Mouse (Mus musculus): ENCODE results near the gene Vmn1r25. TPM values are rescaled to one million over a fixed set of nuclear protein-coding genes. Genes with fewer than 3 reads are reported as not detected.
"Not testable (repeated sequence)": the region's sequence is repeated elsewhere in the genome, so short reads cannot be mapped to it uniquely, and the experiment has no call there.

Gene Vmn1r25
- polyA plus RNA-seq (2012; ENCODE audit: insufficient read depth, insufficient read length, low replicate concordance, missing spikeins), result not detected in 2 replicates

DNA sequence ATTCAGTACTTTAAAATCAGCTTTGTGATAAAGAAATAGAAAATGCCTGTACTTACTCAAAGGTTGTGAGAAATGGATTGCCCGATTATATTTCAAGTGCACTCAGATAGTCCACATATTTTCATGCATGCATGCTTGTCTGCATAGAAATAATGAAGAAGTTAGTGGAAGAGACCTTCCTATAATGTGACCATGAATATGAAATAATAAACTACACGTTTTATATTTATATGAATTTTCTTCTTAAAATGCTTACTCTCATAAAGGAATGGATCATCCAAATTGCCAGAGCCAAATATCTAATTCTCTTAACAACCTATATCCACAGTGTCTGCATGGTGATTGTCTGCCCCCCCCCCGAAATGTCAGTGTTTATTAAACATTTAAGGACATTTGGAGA lies at the start of gene Vmn1r25:
TSS of gene Vmn1r25 (minus strand) at position 101 of the 400 bp plus-strand sequence.
- H3K27ac ChIP-seq (ENCODE audit: insufficient read depth, low read depth, low read length), result no peak within 1 kb of the TSS
- 65% methylated on average over 3 of the region's 3 CpGs for WGBS
- H3K4me3 ChIP-seq (ENCODE audit: insufficient read depth, low read depth, low read length), result no peak within 1 kb of the TSS
- TF ChIP-seq POLR2A (IDR thresholded peaks at IDR 0.05; ENCODE audit: insufficient read depth, low read depth, low read length) (no peak), CTCF (IDR thresholded peaks at IDR 0.05; ENCODE audit: insufficient read depth, low read depth, low read length) (no peak)
- no peaks in the 10 kb centered on the region for H3K4me1 ChIP-seq (ENCODE audit: control insufficient read depth, insufficient read depth, low read length)

DNA sequence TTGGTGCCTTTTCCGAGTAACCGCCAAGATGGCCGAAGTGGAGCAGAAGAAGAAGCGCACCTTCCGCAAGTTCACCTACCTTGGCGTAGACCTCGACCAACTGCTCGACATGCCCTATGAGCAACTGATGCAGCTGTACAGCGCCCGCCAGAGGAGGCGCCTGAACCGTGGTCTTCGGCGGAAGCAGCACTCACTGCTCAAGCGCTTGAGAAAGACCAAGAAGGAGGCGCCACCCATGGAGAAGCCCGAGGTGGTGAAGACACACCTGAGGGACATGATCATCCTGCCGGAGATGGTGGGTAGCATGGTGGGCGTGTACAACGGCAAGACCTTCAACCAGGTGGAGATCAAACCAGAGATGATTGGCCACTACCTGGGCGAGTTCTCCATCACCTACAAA lies 36.9 kb upstream of the Vmn1r25 start:
- 94% methylated on average over 21 of the region's 21 CpGs for WGBS
- H3K27ac ChIP-seq (ENCODE audit: insufficient read depth, low read depth, low read length); H3K4me3 ChIP-seq (ENCODE audit: insufficient read depth, low read depth, low read length); H3K4me1 ChIP-seq (ENCODE audit: control insufficient read depth, insufficient read depth, low read length): not testable (repeated sequence)

DNA sequence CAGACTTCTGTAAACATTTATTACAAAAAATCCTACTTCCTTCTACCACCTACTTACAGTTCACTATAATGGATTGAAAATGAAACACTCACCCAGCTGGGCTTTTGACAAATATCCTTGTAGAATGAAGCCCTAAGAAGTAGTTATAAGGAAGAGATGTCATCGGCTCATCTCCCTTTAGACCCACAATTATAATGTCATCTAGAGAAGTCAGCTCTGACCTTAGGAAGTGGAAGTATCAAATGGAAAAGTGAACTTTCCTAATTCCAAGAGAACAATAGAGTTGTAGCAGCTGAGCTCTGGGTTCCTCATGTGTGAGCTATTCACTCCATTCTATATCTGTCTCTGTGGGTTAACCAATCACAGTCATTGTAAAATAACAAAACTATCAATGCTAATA lies 34.4 kb upstream of the Vmn1r25 start, which contains the start of gene Vmn1r26:
TSS of gene Vmn1r26 (minus strand) at position 101 of the 400 bp plus-strand sequence.
- TF ChIP-seq POLR2A (IDR thresholded peaks at IDR 0.05; ENCODE audit: insufficient read depth, low read depth, low read length) (no peak), CTCF (IDR thresholded peaks at IDR 0.05; ENCODE audit: insufficient read depth, low read depth, low read length) (no peak)
- 93% methylated on average over 1 of the region's 1 CpGs for WGBS
- Histone ChIP-seq H3K27ac (ENCODE audit: insufficient read depth, low read depth, low read length) (no peak within 1 kb of the TSS), H3K4me1 (ENCODE audit: control insufficient read depth, insufficient read depth, low read length) (no peaks in the 10 kb centered on the region), H3K4me3 (ENCODE audit: insufficient read depth, low read depth, low read length) (no peak within 1 kb of the TSS)

DNA sequence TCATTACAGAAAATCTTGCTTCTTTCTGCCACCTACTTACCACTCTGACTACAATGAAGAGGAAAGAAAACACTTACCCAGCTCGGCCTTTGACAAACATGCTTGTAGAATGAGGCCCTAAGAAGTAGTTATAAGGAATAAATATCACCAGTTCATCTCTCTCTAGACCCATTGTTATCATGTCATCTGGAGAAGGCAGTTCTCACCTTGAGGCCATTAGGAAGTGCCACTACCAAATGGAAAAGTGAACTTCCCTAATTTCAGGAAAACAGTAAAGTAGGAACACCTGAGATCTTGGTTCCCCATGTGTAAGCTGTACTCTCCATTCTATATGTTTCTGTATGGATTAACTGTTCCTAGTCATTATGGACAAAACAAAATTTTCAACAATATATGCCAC lies 19.2 kb downstream of the Vmn1r25 start, which contains the start of gene Vmn1r24:
TSS of gene Vmn1r24 (minus strand) at position 101 of the 400 bp plus-strand sequence.
- WGBS, result 74% methylated on average over 1 of the region's 1 CpGs
- not testable (repeated sequence) for H3K4me3 ChIP-seq (ENCODE audit: insufficient read depth, low read depth, low read length); H3K27ac ChIP-seq (ENCODE audit: insufficient read depth, low read depth, low read length); H3K4me1 ChIP-seq (ENCODE audit: control insufficient read depth, insufficient read depth, low read length)

Other genes starting within 250 kb of the Vmn1r25 start
- not detected in 2 replicates for gene Vopp1, start 155.7 kb downstream of the Vmn1r25 start, polyA plus RNA-seq (2012; ENCODE audit: insufficient read depth, insufficient read length, low replicate concordance, missing spikeins)
- not detected in 2 replicates for gene Vmn1r21, start 130.5 kb downstream of the Vmn1r25 start, polyA plus RNA-seq (2012; ENCODE audit: insufficient read depth, insufficient read length, low replicate concordance, missing spikeins)
- not detected in 2 replicates for gene Vmn1r22, start 72.8 kb downstream of the Vmn1r25 start, polyA plus RNA-seq (2012; ENCODE audit: insufficient read depth, insufficient read length, low replicate concordance, missing spikeins)
- not detected in 2 replicates for gene Vmn1r23, start 54.0 kb downstream of the Vmn1r25 start, polyA plus RNA-seq (2012; ENCODE audit: insufficient read depth, insufficient read length, low replicate concordance, missing spikeins)
- gene Vmn1r24, start 19.3 kb downstream of the Vmn1r25 start, polyA plus RNA-seq (2012; ENCODE audit: insufficient read depth, insufficient read length, low replicate concordance, missing spikeins), result not detected in 2 replicates
- gene Vmn1r26, start 34.3 kb upstream of the Vmn1r25 start, polyA plus RNA-seq (2012; ENCODE audit: insufficient read depth, insufficient read length, low replicate concordance, missing spikeins), result not detected in 2 replicates
- not detected in 2 replicates for gene Vmn1r27, start 238.0 kb upstream of the Vmn1r25 start, polyA plus RNA-seq (2012; ENCODE audit: insufficient read depth, insufficient read length, low replicate concordance, missing spikeins)